Mouse (Mus musculus) heart, embryonic 11.5 days (tissue): ENCODE measurements around the gene Gys2. TPM values are rescaled to one million over a fixed set of nuclear protein-coding genes. Genes with fewer than 3 reads are reported as not detected.

Source experiments
- ATAC-seq: fragments of 200-750 bp; cut with Nextera tagmentation; replicated peaks from 2 replicates; pipeline ENCODE4 v1.8.0; 2017; ENCODE audit warnings: moderate library complexity; ENCODE audit not compliant: insufficient number of reproducible peaks, low FRiP score, low TSS enrichment
- H3K27ac ChIP-seq: fragments of 300-500 bp; sonication (generic); 2 replicates; pipeline ENCODE4 v1.5.1; 2014; ENCODE audit warnings: mild to moderate bottlenecking, low read depth, low read length
- H3K27me3 ChIP-seq: fragments of 300-500 bp; sonication (generic); 2 replicates; pipeline ENCODE4 v1.6.1; 2014; ENCODE audit warnings: mild to moderate bottlenecking, low read length, mixed read lengths; ENCODE audit not compliant: control insufficient read depth, insufficient read depth
- H3K36me3 ChIP-seq: fragments of 300-500 bp; sonication (generic); 2 replicates; pipeline ENCODE4 v1.6.1; 2014; ENCODE audit warnings: mild to moderate bottlenecking, low read length, moderate library complexity, mixed read lengths; ENCODE audit not compliant: control insufficient read depth, insufficient read depth
- H3K4me1 ChIP-seq: fragments of 300-500 bp; sonication (generic); 2 replicates; pipeline ENCODE4 v1.6.1; 2014; ENCODE audit warnings: low read length; ENCODE audit not compliant: control insufficient read depth, insufficient read depth
- H3K4me2 ChIP-seq: fragments of 300-500 bp; sonication (generic); 2 replicates; pipeline ENCODE4 v1.6.1; 2014; ENCODE audit warnings: mild to moderate bottlenecking, moderate library complexity
- H3K4me3 ChIP-seq: fragments of 300-500 bp; sonication (generic); 2 replicates; pipeline ENCODE4 v1.5.1; 2014; ENCODE audit warnings: low read depth, low read length
- H3K9ac ChIP-seq: fragments of 300-500 bp; sonication (generic); 2 replicates; pipeline ENCODE4 v1.6.1; 2014; ENCODE audit warnings: mild to moderate bottlenecking, low read depth, low read length, moderate library complexity
- H3K9me3 ChIP-seq: fragments of 300-500 bp; sonication (generic); replicated peaks from 2 replicates; pipeline ENCODE4 v1.6.1; 2016; ENCODE audit warnings: low read length; ENCODE audit not compliant: control insufficient read depth
- WGBS: fragments of 180-500 bp; shearing (Covaris S2); extraction: QIAGEN DNeasy Blood & Tissue Kit; methylation state at CpG from one replicate; pipeline ENCODE4 v1.1.7; 2014; ENCODE audit not compliant: insufficient replicate concordance; 5-methylcytosine and 5-hydroxymethylcytosine counted together
- polyA plus RNA-seq: library from polyadenylated mRNA; unstranded; fragments of >200 nt; fragmentation: Nextera tagmentation; extraction: Ambion mirVana; gene quantifications from 2 replicates; pipeline ENCODE4 v1.2.1, GENCODE M21; 2014

Gene Gys2
- polyA plus RNA-seq, 1 experiment from 2014 or later: 0.36 TPM

GRCm38 (mm10) chr6:142471141-142471540, 1.8 kb downstream of the Gys2 start:
- Histone ChIP-seq H3K4me3 (no peak overlapping the region), H3K27ac (no peak overlapping the region), H3K9ac (no peak overlapping the region), H3K4me1 (no peaks in the 10 kb centered on the region), H3K36me3 (no peaks in the 10 kb centered on the region), H3K27me3 (no peaks in the 10 kb centered on the region), H3K4me2 (no peak overlapping the region), H3K9me3 (no peaks in the 10 kb centered on the region)
- 79% methylated on average over 8 of the region's 8 CpGs for WGBS
- ATAC-seq: no peak

GRCm38 (mm10) chr6:142469602-142470001, 3.3 kb downstream of the Gys2 start:
- ATAC-seq: no peak
- H3K27me3 ChIP-seq: no peaks in the 10 kb centered on the region
- H3K4me2 ChIP-seq: no peak overlapping the region
- WGBS: 57% methylated on average over 4 of the region's 4 CpGs
- no peaks in the 10 kb centered on the region for H3K9me3 ChIP-seq
- no peak overlapping the region for H3K4me3 ChIP-seq
- no peaks in the 10 kb centered on the region for H3K4me1 ChIP-seq
- H3K36me3 ChIP-seq: no peaks in the 10 kb centered on the region
- no peak overlapping the region for H3K27ac ChIP-seq
- H3K9ac ChIP-seq: no peak overlapping the region

- no peak for ATAC-seq
- 67% methylated on average over 6 of the region's 6 CpGs for WGBS
- Histone ChIP-seq H3K4me3 (no peak overlapping the region), H3K36me3 (no peaks in the 10 kb centered on the region), H3K27me3 (no peaks in the 10 kb centered on the region), H3K4me1 (no peaks in the 10 kb centered on the region), H3K9me3 (no peaks in the 10 kb centered on the region), H3K27ac (no peak overlapping the region), H3K4me2 (no peak overlapping the region), H3K9ac (no peak overlapping the region)
Measured at GRCm38 (mm10) chr6:142462194-142462593, 10.7 kb downstream of the Gys2 start.

GRCm38 (mm10) chr6:142459017-142459678, 13.8 kb downstream of the Gys2 start:
- H3K4me3 ChIP-seq: no peak overlapping the region
- no peaks in the 10 kb centered on the region for H3K27me3 ChIP-seq
- H3K4me2 ChIP-seq: no peak overlapping the region
- H3K36me3 ChIP-seq: no peaks in the 10 kb centered on the region
- H3K4me1 ChIP-seq: no peaks in the 10 kb centered on the region
- H3K27ac ChIP-seq: no peak overlapping the region
- no peaks in the 10 kb centered on the region for H3K9me3 ChIP-seq
- H3K9ac ChIP-seq: no peak overlapping the region
- no peak for ATAC-seq
- 70% methylated on average over 14 of the region's 14 CpGs for WGBS

GRCm38 (mm10) chr6:142458010-142458409, 14.9 kb downstream of the Gys2 start:
- Histone ChIP-seq H3K4me3 (no peak overlapping the region), H3K4me1 (no peaks in the 10 kb centered on the region), H3K4me2 (no peak overlapping the region), H3K9me3 (no peaks in the 10 kb centered on the region), H3K27ac (no peak overlapping the region), H3K27me3 (no peaks in the 10 kb centered on the region), H3K36me3 (no peaks in the 10 kb centered on the region), H3K9ac (no peak overlapping the region)
- WGBS: 75% methylated on average over 7 of the region's 7 CpGs
- no peak for ATAC-seq

GRCm38 (mm10) chr6:142455314-142455996, 17.5 kb downstream of the Gys2 start:
- 65% methylated on average over 7 of the region's 7 CpGs for WGBS
- no peak for ATAC-seq
- Histone ChIP-seq H3K36me3 (no peaks in the 10 kb centered on the region), H3K27ac (no peak overlapping the region), H3K4me1 (no peaks in the 10 kb centered on the region), H3K27me3 (no peaks in the 10 kb centered on the region), H3K9me3 (no peaks in the 10 kb centered on the region), H3K4me3 (no peak overlapping the region), H3K4me2 (no peak overlapping the region), H3K9ac (no peak overlapping the region)

- Histone ChIP-seq H3K4me3 (no peak overlapping the region), H3K9ac (no peak overlapping the region), H3K27me3 (no peaks in the 10 kb centered on the region), H3K9me3 (no peaks in the 10 kb centered on the region), H3K4me2 (no peak overlapping the region), H3K36me3 (no peaks in the 10 kb centered on the region), H3K27ac (no peak overlapping the region), H3K4me1 (no peaks in the 10 kb centered on the region)
- ATAC-seq: no peak
- 75% methylated on average over 2 of the region's 2 CpGs for WGBS
Measured at GRCm38 (mm10) chr6:142453311-142453710, 19.6 kb downstream of the Gys2 start.

- H3K9ac ChIP-seq: no peak overlapping the region
- no peaks in the 10 kb centered on the region for H3K27me3 ChIP-seq
- no peak overlapping the region for H3K27ac ChIP-seq
- no peak overlapping the region for H3K4me3 ChIP-seq
- H3K4me2 ChIP-seq: no peak overlapping the region
- no peaks in the 10 kb centered on the region for H3K4me1 ChIP-seq
- WGBS: 61% methylated on average over 12 of the region's 12 CpGs
- no peaks in the 10 kb centered on the region for H3K36me3 ChIP-seq
- ATAC-seq: 0 out of 2 replicates have a peak, but pooled peaks have one; percentile 35
- H3K9me3 ChIP-seq: no peaks in the 10 kb centered on the region
Measured at GRCm38 (mm10) chr6:142451381-142451780, 21.5 kb downstream of the Gys2 start.

GRCm38 (mm10) chr6:142429072-142429471, 43.8 kb downstream of the Gys2 start:
- ATAC-seq: no peak
- no peak overlapping the region for H3K4me3 ChIP-seq
- no peak overlapping the region for H3K9ac ChIP-seq
- H3K27ac ChIP-seq: no peak overlapping the region
- no peaks in the 10 kb centered on the region for H3K27me3 ChIP-seq
- no peaks in the 10 kb centered on the region for H3K9me3 ChIP-seq
- H3K4me2 ChIP-seq: no peak overlapping the region
- no peaks in the 10 kb centered on the region for H3K4me1 ChIP-seq
- no peaks in the 10 kb centered on the region for H3K36me3 ChIP-seq
